Mouse (Mus musculus) heart, adult 11 months (tissue): ENCODE data around the gene Fubp1.

Experiments used
- DNase-seq: peaks from one replicate; pipeline ENCODE4 v3.0.0; 2022

Fubp1 gene

DNA sequence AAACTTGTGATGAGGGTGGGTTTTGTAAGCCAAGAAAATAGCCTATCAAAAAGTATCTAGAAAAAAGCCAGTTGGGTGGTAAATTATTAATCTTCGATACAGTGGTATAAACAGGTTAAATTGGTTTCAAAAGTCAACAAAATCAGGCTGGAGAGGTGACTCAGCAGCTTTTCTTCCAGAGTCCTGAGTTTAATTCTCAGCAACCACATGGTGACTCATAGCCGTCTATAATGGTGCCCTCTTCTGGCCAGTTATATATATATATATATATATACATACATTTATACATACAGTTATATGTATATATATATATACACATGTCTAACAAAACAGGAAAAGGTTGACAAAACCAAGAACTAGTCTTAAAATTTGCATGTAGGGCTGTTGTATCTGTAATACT lies 28.6 kb downstream of the Fubp1 start:
- no peak for DNase-seq

- DNase-seq: no peak
Measured at GRCm38 (mm10) chr3:152239592-152239991, 29.4 kb downstream of the Fubp1 start.

GRCm38 (mm10) chr3:152241098-152241497 lies 30.9 kb downstream of the Fubp1 start:
- DNase-seq: no peak

- DNase-seq: no peak
Measured at GRCm38 (mm10) chr3:152243304-152243703, 33.1 kb downstream of the Fubp1 start.

DNA sequence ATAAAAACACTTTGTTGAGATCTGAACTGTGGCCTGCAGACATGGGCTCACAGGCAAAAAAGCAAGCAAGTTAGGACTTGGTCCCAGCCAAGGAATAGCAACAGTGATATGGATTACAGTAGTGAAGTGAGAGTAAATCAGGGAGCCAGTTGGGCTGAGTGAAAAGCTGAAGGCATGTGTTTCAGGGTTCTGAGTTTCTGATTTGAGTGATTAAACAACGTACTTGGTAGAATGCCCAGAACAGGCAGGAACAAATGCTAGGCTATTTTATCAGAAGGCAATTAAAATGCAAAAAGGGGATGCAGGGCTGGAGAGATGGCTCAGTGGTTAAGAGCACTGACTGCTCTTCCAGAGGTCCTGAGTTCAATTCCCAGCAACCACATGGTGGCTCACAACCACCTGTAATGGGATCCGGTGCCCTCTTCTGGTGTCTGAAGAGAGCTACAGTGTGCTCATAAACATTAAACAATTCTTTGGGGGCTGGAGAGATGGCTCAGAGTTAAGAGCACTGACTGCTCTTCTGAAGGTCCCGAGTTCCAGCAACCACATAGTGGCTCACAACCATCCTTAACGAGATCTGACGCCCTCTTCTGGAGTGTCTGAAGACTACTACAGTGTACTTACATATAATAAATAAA lies 35.2 kb downstream of the Fubp1 start:
- DNase-seq: no peak

DNA sequence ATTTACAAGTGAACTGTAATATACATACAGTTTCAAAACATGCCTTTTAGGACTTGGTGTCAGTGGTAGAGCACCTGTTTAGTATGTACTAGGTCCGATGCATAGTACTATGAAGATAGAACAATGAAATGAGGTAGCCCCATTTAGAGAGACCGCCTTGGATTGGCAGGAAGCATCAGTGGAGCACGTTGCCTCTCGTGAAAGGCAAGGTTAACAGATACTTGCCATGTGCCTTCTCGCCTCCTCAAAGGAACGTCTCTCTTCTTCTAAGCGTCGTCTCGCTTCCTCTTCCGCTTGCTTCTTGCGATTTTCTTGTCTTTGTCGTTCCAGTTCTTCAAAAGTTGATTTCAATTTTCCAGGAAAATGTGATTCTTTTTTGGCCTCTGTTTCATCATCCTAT lies 37.5 kb downstream of the Fubp1 start:
- DNase-seq: no peak

DNA sequence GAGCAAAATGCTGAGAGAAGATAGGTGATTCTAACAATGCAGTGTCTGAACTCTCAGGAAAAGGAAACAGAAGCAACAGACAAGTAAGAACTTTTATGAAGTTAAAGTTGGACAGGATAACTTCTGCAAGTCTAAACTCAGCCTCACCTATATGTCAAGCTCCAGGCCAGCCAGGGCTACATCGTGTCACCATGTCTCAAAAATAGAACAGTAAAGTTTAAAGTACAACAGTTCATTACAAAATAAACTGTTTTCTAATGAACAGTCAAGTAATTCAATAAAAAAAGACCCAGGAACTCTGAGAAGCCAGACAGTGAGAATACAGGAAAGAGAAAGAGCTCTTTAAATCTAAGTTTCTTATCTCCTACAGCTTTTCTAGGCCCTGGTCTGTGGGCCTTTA lies 40.3 kb downstream of the Fubp1 start:
- DNase-seq: no peak

GRCm38 (mm10) chr3:152257528-152257927 lies 47.3 kb downstream of the Fubp1 start:
- DNase-seq: peak; percentile 74

GRCm38 (mm10) chr3:152259409-152259808 lies 49.2 kb downstream of the Fubp1 start:
- DNase-seq: peak; percentile 95

DNA sequence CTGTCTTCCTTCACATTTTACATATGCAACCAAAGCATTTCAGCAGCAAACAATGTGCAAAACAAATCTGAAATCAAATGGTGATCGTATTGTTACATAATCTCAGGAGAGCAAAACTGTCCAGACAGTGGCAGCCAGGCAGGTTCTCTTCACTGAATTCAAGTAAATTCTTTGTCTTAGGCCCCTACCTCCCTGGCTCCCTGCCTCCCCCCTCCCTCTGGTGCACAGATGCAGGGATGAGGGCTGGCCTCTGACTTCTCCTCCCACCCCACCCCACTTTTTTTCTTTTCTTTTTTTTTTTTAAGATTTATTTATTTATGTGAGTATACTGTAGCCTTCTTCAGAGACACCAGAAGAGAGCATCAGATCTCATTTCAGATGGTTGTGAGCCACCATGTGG lies 50.1 kb downstream of the Fubp1 start:
- DNase-seq: peak; percentile 82

GRCm38 (mm10) chr3:152261436-152261835 lies 51.2 kb downstream of the Fubp1 start:
- peak; percentile 90 for DNase-seq

GRCm38 (mm10) chr3:152261948-152262347 lies 51.7 kb downstream of the Fubp1 start:
- peak; percentile 98 for DNase-seq

DNA sequence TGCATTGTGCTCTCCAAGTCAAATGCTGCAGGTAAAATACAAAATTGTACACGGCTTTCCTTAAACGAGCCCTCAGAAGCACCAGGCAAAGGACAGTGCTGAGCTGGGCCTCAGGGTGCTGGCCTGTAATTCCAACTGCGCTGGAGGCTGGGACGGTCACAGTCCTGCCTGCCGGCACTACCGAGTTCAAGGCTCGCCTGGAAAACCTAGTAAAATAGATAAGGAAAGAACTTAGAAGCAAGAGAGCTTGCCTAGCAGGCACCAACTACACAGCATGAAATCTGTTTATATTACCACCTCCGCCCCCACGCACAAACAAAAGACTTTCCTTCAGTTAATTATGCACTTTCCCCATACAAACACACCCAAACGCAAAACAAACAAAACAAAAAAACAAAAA lies 54.2 kb downstream of the Fubp1 start:
- no peak for DNase-seq

DNA sequence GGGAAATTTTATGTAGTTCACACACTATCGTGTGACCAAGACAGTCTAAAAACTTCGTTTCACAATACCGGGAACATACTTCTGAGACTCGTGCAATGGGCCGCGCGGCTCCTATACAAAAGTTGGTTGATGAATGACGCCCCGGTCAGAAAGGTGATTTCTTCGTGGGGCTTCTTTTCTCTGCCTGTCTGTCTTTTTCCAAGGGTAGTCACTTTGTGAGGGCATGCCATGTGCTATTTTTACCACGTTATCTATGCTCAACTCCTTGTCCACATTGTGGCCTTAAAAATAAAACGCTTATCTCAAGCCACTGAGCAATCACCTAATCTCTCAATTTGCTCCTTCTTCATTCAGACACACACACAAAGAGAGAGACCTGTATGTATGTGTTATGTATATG lies 54.6 kb downstream of the Fubp1 start:
- peak; percentile 93 for DNase-seq

- DNase-seq: peak; percentile 99
Measured at GRCm38 (mm10) chr3:152265351-152266035, 55.3 kb downstream of the Fubp1 start.

DNA sequence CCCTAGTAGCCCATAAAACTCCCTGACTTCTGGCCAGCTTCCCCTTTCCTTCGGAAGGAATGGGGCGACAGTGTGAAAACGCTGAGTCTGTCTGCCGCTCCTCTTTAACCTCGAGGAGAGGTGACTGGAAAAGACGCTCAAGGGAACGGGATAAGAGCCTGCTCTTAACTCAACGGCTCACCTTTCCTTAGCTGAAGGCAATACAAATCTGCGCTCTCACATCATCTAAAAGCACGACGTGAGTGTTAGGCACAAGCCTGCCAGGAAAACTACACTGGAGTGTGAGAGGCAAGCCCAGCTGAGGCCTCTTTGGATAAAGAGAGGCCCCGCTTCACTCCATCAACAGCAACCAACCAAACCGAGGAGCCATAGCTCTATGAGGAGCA lies 55.8 kb downstream of the Fubp1 start, which contains the start of gene Nexn:
Nexn (minus strand) TSS at position 315 of the 386 bp plus-strand sequence.
- no peak for DNase-seq

DNA sequence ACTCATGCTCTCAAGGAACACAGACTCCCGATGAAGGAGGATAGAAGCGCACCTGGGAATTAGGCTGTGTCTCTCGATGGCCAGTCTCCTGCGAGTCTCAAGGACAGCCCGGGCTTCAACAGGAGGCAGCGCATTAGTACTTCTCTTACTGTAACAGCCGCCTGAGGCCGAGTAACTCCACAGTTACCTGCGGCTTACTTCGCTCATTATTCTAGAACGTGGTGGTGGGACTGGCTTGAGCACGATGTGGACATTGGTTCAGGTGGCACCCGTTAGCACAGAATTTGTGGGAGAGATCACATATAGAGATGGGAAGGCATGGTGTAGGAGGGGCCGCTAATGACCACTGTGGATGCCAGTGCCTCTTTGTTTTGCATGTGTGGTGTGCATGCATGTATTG lies 57.9 kb downstream of the Fubp1 start:
- no peak for DNase-seq

GRCm38 (mm10) chr3:152271071-152271710 lies 61.0 kb downstream of the Fubp1 start:
- DNase-seq: peak; percentile 76

DNA sequence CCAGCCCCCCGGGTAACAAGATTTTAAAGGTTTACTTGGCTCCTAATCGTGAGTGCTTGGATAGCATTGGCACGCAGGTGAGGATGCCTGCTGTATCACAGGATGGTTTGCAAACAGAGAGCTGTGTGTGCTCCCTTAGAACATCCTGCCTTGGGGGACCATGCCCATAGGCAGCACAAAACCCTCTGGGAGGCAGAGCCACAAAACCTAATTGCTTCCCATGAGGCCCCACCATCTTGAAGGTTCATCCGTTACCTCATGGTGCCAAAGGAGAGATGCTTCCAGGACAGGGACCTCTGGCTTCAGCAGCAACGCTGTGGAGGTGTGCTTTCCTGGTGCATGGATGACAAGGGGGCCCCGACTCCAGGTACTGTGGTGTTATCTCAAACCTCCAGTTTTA lies 61.7 kb downstream of the Fubp1 start:
- DNase-seq: peak; percentile 74

- peak; percentile 81 for DNase-seq
Measured at GRCm38 (mm10) chr3:152272974-152273685, 62.9 kb downstream of the Fubp1 start.

DNA sequence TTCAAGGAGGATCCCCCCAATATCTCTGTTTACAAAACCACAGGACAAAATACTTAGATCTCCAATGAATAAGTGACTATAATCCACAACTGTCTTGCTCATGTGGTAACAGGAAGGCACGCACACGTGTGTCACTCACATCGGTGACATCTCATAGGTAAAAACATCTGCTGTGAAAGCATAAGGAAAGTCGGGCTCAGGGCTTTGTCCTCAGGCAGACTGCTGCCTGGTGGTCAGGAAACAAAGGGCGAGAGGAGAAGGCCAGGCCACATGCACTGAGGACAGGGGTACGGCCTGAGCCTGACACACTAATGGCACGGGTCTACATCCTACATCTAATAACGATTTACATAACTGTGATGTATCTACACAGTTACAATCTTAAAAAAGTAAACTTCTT lies 64.8 kb downstream of the Fubp1 start:
- peak; percentile 67 for DNase-seq

GRCm38 (mm10) chr3:152276935-152277334 lies 66.7 kb downstream of the Fubp1 start:
- no peak for DNase-seq

DNA sequence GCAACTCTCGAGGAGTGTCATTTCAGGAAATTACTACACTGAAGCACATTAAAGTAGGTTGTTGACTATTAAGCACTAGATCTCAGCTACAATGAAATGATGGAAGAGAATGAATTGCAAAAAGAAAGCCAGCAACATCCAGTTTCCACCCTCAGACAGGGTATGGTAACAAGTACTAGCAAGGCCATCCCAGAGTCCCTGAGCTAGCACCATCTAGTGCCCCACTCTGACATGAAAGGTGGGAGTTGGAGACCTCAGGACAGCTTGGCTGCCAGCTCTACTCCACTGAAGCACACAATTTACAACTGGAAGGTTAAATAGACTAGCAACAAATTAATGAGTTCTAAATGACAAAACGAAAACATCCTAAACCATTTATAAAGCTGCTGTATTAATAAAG lies 67.7 kb downstream of the Fubp1 start:
- peak; percentile 63 for DNase-seq

- peak; percentile 65 for DNase-seq
Measured at GRCm38 (mm10) chr3:152278431-152278830, 68.2 kb downstream of the Fubp1 start.
